Comparison of ENCODE assay signal across 7 mouse cellular contexts in genomic region chr6:91441145-91441662, GRCm38 (mm10). TPM values are rescaled to one million over a fixed set of nuclear protein-coding genes. Genes with fewer than 3 reads are reported as not detected.
DNase-seq lines count a peak whose midpoint lies in the region; ATAC-seq and TF ChIP-seq lines count a peak whose summit lies in the region.

No protein-coding gene starts in this region.

- H3K4me1 ChIP-seq in testis, adult 2 months (ENCODE audit: control insufficient read depth, insufficient read depth, low read length) = peaks cover 8% of the 10 kb centered on the region
- peaks cover 8% of the 10 kb centered on the region for H3K4me1 ChIP-seq in hindbrain, embryonic 13.5 days (replicated peaks)

- no peak for TF ChIP-seq CTCF in testis, adult 2 months (IDR thresholded peaks at IDR 0.05; ENCODE audit: control insufficient read depth, insufficient read depth, insufficient replicate concordance, low read depth, low read length)

- WGBS in hindbrain, embryonic 13.5 days = 3% methylated on average over 19 of the region's 19 CpGs

- no peaks in the 10 kb centered on the region for H3K27me3 ChIP-seq in testis, adult 2 months (ENCODE audit: control insufficient read depth, insufficient read depth, low read length)
- peaks cover 25% of the 10 kb centered on the region for H3K27me3 ChIP-seq in hindbrain, embryonic 13.5 days

- H3K9me3 ChIP-seq in hindbrain, embryonic 13.5 days = no peaks in the 10 kb centered on the region

- peak; percentile 76 for ATAC-seq in hindbrain, embryonic 13.5 days (ENCODE audit: low FRiP score)

- no peaks in the 10 kb centered on the region for H3K36me3 ChIP-seq in testis, adult 2 months (ENCODE audit: control insufficient read depth, insufficient read depth, low read length)
- no peaks in the 10 kb centered on the region for H3K36me3 ChIP-seq in hindbrain, embryonic 13.5 days

- H3K4me3 ChIP-seq in testis, adult 2 months (ENCODE audit: control insufficient read depth, low read depth, low read length) = peak overlapping the region; percentile 96
- H3K4me3 ChIP-seq in hindbrain, embryonic 13.5 days = peak overlapping the region; percentile 58

- TF ChIP-seq POLR2A in testis, adult 2 months (IDR thresholded peaks at IDR 0.05; ENCODE audit: control insufficient read depth, low read depth, low read length) = no peak

- H3K9ac ChIP-seq in hindbrain, embryonic 13.5 days = peak overlapping the region; percentile 81

- H3K4me2 ChIP-seq in hindbrain, embryonic 13.5 days = peak overlapping the region; percentile 95

- DNase-seq in testis, postnatal 10 days (ENCODE audit: low spot score) = no peak
- peak; percentile 8 for DNase-seq in embryo, embryonic 9.5 days (ENCODE audit: extremely low spot score)
- peak; percentile 11 for DNase-seq in mesoderm, embryonic 11.5 days (ENCODE audit: low read depth, low spot score)
- no peak for DNase-seq in urinary bladder, adult 2 months (ENCODE audit: low spot score)
- no peak for DNase-seq in left cerebral cortex, adult 11 months (ENCODE audit: low spot score)

- H3K27ac ChIP-seq in testis, adult 2 months (ENCODE audit: control insufficient read depth, insufficient read depth, low read depth, low read length) = peak overlapping the region; percentile 71; the same call in 1 of the 2 replicates
- H3K27ac ChIP-seq in hindbrain, embryonic 13.5 days = peak overlapping the region; percentile 83

RNA-seq across cellular contexts. Expression of gene Wnt7a, which starts 30.0 kb away (rescaled TPM):
- 1.00 and 1.1 TPM in 2 replicates for polyA plus RNA-seq in testis, adult 2 months (2012; rRNA removed)
- 10.5 and 11.5 TPM in 2 replicates for polyA plus RNA-seq in hindbrain, embryonic 13.5 days (2015; fragmentation: Nextera tagmentation; extraction: Ambion mirVana)
- polyA plus RNA-seq in urinary bladder, adult 2 months (2012; rRNA removed) = not detected in 2 replicates

RNA-seq across cellular contexts. Expression of gene Chchd4, which starts 32.1 kb away (rescaled TPM):
- 4.1 TPM in 2 replicates for polyA plus RNA-seq in testis, adult 2 months (2012; rRNA removed)
- polyA plus RNA-seq in hindbrain, embryonic 13.5 days (2015; fragmentation: Nextera tagmentation; extraction: Ambion mirVana) = 29.9 and 30.4 TPM in 2 replicates
- 6.7 and 7.6 TPM in 2 replicates for polyA plus RNA-seq in urinary bladder, adult 2 months (2012; rRNA removed)

RNA-seq across cellular contexts. Expression of gene Tmem43, which starts 32.3 kb away (rescaled TPM):
- polyA plus RNA-seq in testis, adult 2 months (2012; rRNA removed) = 5.8 and 6.1 TPM in 2 replicates
- polyA plus RNA-seq in hindbrain, embryonic 13.5 days (2015; fragmentation: Nextera tagmentation; extraction: Ambion mirVana) = 43.5 and 44.3 TPM in 2 replicates
- 65.4 and 68.0 TPM in 2 replicates for polyA plus RNA-seq in urinary bladder, adult 2 months (2012; rRNA removed)

Comparison
In these comparisons a context has a peak if more than half of its experiments do, and no peak if none do; other contexts are left out.
1. DNase-seq: peak in embryo, embryonic 9.5 days (single experiment) and mesoderm, embryonic 11.5 days (single experiment); none in testis, postnatal 10 days (single experiment), urinary bladder, adult 2 months (single experiment) and left cerebral cortex, adult 11 months (single experiment).